Mouse (Mus musculus) subcutaneous adipose tissue, adult 2 months (tissue): ENCODE data around the gene Zfp729b. TPM values are rescaled to one million over a fixed set of nuclear protein-coding genes. Genes with fewer than 3 reads are reported as not detected.

Experiments used
- polyA plus RNA-seq: library from polyadenylated mRNA; depleted of rRNA; stranded (reverse); fragments of >200 nt; gene quantifications from 2 replicates; pipeline ENCODE4 v1.2.3, GENCODE M21; 2012; ENCODE audit warnings: low replicate concordance; rRNA removed

The Zfp729b gene
- 0.62 and 1.0 TPM in 2 replicates for polyA plus RNA-seq

DNA sequence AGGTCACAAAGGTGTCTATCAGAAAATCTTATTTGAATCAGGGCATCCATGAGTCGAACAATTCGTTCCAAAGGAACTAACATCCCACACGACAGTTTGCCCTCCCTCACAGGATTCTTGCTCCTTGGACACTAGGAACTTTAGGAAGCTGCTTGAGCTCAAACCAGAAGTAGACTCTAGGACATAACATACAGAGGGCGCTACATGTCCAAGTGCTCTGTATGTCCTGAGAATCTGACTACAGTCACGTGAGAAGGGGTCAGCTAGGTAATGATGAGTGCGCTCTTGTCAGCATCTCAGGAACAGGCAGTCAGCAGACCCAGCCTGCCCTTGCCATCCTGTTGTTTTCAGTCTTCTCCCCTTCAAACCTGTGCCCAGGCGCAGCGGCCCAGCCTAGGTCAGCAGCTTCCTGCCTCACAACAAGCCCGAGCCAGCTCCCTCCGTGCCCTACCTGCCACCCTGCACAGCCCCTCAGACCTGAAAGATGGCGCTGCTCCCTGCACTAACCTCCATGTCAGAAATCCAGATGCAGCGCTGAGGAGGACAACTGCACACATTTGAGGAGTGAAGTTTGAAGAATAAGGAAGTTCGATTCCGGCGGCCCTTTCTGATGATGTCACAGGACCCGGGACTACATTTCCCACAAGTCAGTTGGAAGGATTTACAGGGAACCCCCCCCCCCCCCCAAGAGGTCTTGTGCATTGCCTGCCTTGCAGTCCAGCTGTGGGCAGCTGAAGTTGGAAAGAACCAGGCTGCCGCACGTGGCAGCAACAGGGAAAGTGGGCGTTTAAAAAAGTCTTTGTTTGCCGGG is at the start of gene Zfp729b:
Gene Zfp729b, minus strand, starts transcription at position 642 of the 811 bp plus-strand sequence.

DNA sequence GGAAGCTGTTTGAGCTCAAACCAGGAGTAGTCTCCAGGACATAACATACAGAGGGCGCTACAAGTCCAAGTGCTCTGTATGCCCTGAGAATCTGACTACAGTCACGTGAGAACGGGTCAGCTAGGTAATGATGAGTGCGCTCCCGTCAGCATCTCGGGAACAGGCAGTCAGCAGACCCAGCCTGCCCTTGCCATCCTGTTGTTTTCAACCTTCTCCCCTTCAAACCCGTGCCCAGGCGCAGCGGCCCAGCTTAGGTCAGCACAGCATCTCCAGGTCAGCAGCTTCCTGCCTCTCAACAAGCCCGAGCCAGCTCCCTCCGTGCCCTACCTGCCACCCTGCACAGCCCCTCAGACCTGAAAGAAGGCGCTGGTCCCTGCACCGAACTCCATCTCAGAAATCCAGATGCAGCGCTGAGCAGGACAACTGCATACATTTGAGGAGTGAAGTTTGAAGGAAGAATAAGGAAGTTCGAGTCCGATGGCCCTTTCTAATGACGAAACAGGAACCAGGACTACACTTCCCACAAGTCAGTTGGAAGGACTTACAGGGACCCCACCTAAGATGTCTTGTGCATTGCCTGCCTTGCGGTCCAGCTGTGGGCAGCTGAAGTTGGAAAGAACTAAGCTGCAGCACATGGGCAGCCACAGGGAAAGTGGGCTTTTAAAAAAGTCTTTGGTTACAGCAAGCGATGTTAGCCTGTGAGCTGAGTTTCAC is 27.9 kb upstream of the Zfp729b start, which contains the start of the genes Gm49345 and Zfp729a:
Gene Gm49345, minus strand, starts transcription at position 476 of the 714 bp plus-strand sequence.
Gene Zfp729a, minus strand, starts transcription at position 498 of the 714 bp plus-strand sequence.

GRCm38 (mm10) chr13:67553730-67554129 is 55.8 kb downstream of the Zfp729b start, which contains the start of gene Zfp748:
Gene Zfp748, minus strand, starts transcription at chr13:67553830.

Other genes with a start within 250 kb of the Zfp729b start
- gene Gm28044, start 249.2 kb downstream of the Zfp729b start, polyA plus RNA-seq: not detected in 2 replicates
- 0.35 and 0.37 TPM in 2 replicates for gene Zfp953, start 249.1 kb downstream of the Zfp729b start, polyA plus RNA-seq
- gene Gm28041, start 234.0 kb downstream of the Zfp729b start, polyA plus RNA-seq: 0.28 TPM in 1 of 2 replicates, not detected in the other
- 0.21 and 0.32 TPM in 2 replicates for gene Zfp456, start 233.9 kb downstream of the Zfp729b start, polyA plus RNA-seq
- 2.2 and 4.0 TPM in 2 replicates for gene Zfp429, start 209.9 kb downstream of the Zfp729b start, polyA plus RNA-seq
- 0.32 and 0.41 TPM in 2 replicates for gene Zfp459, start 188.3 kb downstream of the Zfp729b start, polyA plus RNA-seq
- 2.2 and 5.1 TPM in 2 replicates for gene Zfp874a, start 158.1 kb downstream of the Zfp729b start, polyA plus RNA-seq
- gene Zfp874b, start 125.4 kb downstream of the Zfp729b start, polyA plus RNA-seq: 4.4 and 5.5 TPM in 2 replicates
- gene Zfp58, start 109.2 kb downstream of the Zfp729b start, polyA plus RNA-seq: 1.1 and 1.5 TPM in 2 replicates
- gene Gm26965, start 83.6 kb downstream of the Zfp729b start, polyA plus RNA-seq: not detected in 2 replicates
- 23.3 and 37.9 TPM in 2 replicates for gene Zfp87, start 83.5 kb downstream of the Zfp729b start, polyA plus RNA-seq
- 2.0 and 4.3 TPM in 2 replicates for gene Zfp748, start 55.9 kb downstream of the Zfp729b start, polyA plus RNA-seq
- gene Gm49345, start 28.1 kb upstream of the Zfp729b start, polyA plus RNA-seq: 0.17 TPM in 1 of 2 replicates, not detected in the other
- gene Zfp729a, start 28.1 kb upstream of the Zfp729b start, polyA plus RNA-seq: 0.73 and 2.0 TPM in 2 replicates
- 4.3 and 6.8 TPM in 2 replicates for gene Zfp738, start 77.4 kb upstream of the Zfp729b start, polyA plus RNA-seq
- 1.0 and 2.2 TPM in 2 replicates for gene Zfp65, start 119.5 kb upstream of the Zfp729b start, polyA plus RNA-seq
- 0.46 and 0.77 TPM in 2 replicates for gene Zfp85, start 145.5 kb upstream of the Zfp729b start, polyA plus RNA-seq
- 0.90 and 1.5 TPM in 2 replicates for gene Zfp493, start 170.0 kb upstream of the Zfp729b start, polyA plus RNA-seq
- 0.59 and 1.1 TPM in 2 replicates for gene Zfp273, start 204.0 kb upstream of the Zfp729b start, polyA plus RNA-seq
- 1.6 and 1.9 TPM in 2 replicates for gene Gm10037, start 221.4 kb upstream of the Zfp729b start, polyA plus RNA-seq